8 mouse cellular contexts compared by ENCODE assay signal in the genomic region with DNA sequence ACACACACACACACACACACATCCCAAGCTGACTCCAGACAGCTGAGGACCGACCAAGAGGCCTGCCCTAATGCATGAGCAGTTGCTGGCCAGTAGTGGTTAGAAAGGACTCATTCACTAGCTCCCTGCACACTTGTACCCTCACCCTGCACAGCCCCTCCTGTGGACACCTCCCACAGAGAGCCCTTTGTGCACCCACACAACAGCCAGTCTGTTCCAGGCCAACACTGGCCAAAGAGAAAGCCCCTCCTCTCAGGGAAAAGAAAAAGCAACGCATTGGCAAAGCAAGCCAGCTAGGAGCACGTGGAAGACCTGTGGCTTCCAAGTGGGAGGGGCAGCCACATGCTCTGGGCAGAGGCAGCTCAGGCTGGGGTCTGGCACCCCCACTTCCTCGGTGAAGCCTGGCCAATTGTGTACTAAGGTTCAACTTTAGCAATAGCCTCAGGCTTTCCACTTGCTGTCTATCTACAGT. TPM values are rescaled to one million over a fixed set of nuclear protein-coding genes. Genes with fewer than 3 reads are reported as not detected.
DNase-seq lines count a peak whose midpoint lies in the region; ATAC-seq lines count a peak whose summit lies in the region.

No protein-coding gene starts in this region.

- peak; percentile 97 for DNase-seq in adipocyte (ENCODE audit: low spot score)
- DNase-seq in gastrocnemius, adult 8-10 months (ENCODE audit: low spot score in 2 of 2): peak; percentile 55 to 81
- DNase-seq in hindbrain, embryonic 14.5 days (ENCODE audit: low spot score): peak; percentile 54
- DNase-seq in layer of hippocampus, postnatal 14 days (ENCODE audit: low spot score in 2 of 2): peak; percentile 70 to 87
- DNase-seq in lung, postnatal 36 days: peak; percentile 80
- DNase-seq in thymus, postnatal 14 days: no peak

- peak overlapping the region; percentile 57 for H3K27ac ChIP-seq in hindbrain, embryonic 14.5 days
- H3K27ac ChIP-seq in stomach, embryonic 16.5 days (ENCODE audit: low read length): no peak overlapping the region; the same call in 1 of the 2 replicates

- no peak overlapping the region for H3K9ac ChIP-seq in hindbrain, embryonic 14.5 days
- no peak overlapping the region for H3K9ac ChIP-seq in stomach, embryonic 16.5 days (ENCODE audit: low read length)

- peaks cover 91% of the 10 kb centered on the region for H3K36me3 ChIP-seq in hindbrain, embryonic 14.5 days (replicated peaks; ENCODE audit: control insufficient read depth, insufficient read depth)
- H3K36me3 ChIP-seq in stomach, embryonic 16.5 days (ENCODE audit: control insufficient read depth, insufficient read depth, low read length): peaks cover 28% of the 10 kb centered on the region

- H3K9me3 ChIP-seq in hindbrain, embryonic 14.5 days (ENCODE audit: control insufficient read depth, low read length): no peaks in the 10 kb centered on the region
- no peaks in the 10 kb centered on the region for H3K9me3 ChIP-seq in stomach, embryonic 16.5 days (replicated peaks; ENCODE audit: control insufficient read depth, low read length)

- H3K4me3 ChIP-seq in hindbrain, embryonic 14.5 days (replicated peaks; ENCODE audit: low read length): no peak overlapping the region
- H3K4me3 ChIP-seq in stomach, embryonic 16.5 days (replicated peaks; ENCODE audit: low read length): no peak overlapping the region

- no peak overlapping the region for H3K4me2 ChIP-seq in hindbrain, embryonic 14.5 days (replicated peaks)
- H3K4me2 ChIP-seq in stomach, embryonic 16.5 days (ENCODE audit: low read depth, low read length): no peak overlapping the region

- no peaks in the 10 kb centered on the region for H3K27me3 ChIP-seq in hindbrain, embryonic 14.5 days (ENCODE audit: control insufficient read depth, insufficient read depth, low read length)
- no peaks in the 10 kb centered on the region for H3K27me3 ChIP-seq in stomach, embryonic 16.5 days (ENCODE audit: control insufficient read depth, insufficient read depth, low read length)

- 11% methylated on average over 4 of the region's 4 CpGs for WGBS in hindbrain, embryonic 14.5 days
- 27% methylated on average over 4 of the region's 4 CpGs for WGBS in stomach, embryonic 16.5 days

- H3K4me1 ChIP-seq in hindbrain, embryonic 14.5 days (replicated peaks; ENCODE audit: control insufficient read depth, insufficient read depth, low read length): peaks cover 76% of the 10 kb centered on the region
- H3K4me1 ChIP-seq in stomach, embryonic 16.5 days (ENCODE audit: control insufficient read depth, insufficient read depth, low read length): peaks cover 63% of the 10 kb centered on the region

- peak; percentile 31; the same call in 1 of the 2 replicates for ATAC-seq in common myeloid progenitor, adult 5-6 weeks (replicated peaks; ENCODE audit: low read depth, poor library complexity, severe bottlenecking)
- peak; percentile 84 for ATAC-seq in hindbrain, embryonic 14.5 days (ENCODE audit: low FRiP score)
- ATAC-seq in stomach, embryonic 16.5 days (ENCODE audit: insufficient read depth, low FRiP score): peak; percentile 42

RNA-seq across cellular contexts. Expression of a gene that starts 7.6 kb away (rescaled TPM):
- total RNA-seq in common myeloid progenitor, adult 5-6 weeks (2017): 0.09 and 1.4 TPM in 2 replicates
- total RNA-seq in gastrocnemius, adult 8-10 months (2022): 10 to 100 TPM; 12.7 to 17.4 (median 15.0) TPM
- 54.1 and 56.8 TPM in 2 replicates for polyA plus RNA-seq in hindbrain, embryonic 14.5 days (2014; fragmentation: Nextera tagmentation; extraction: Ambion mirVana)
- 10 to 100 TPM; 23.3 to 25.3 TPM for total RNA-seq in layer of hippocampus, postnatal 14 days (2021)
- polyA plus RNA-seq in stomach, embryonic 16.5 days (2015; fragmentation: Nextera tagmentation; extraction: Ambion mirVana): 21.1 and 26.3 TPM in 2 replicates

Comparison
In these comparisons a context has a peak if more than half of its experiments do, and no peak if none do; other contexts are left out.
1. ATAC-seq: peak in every context shown above with its lines; median percentile 84 in hindbrain, embryonic 14.5 days; 42 in stomach, embryonic 16.5 days; 31 in common myeloid progenitor, adult 5-6 weeks.